Mouse (Mus musculus) ES-E14 (cell line): ENCODE data around the gene Rnf187.

ENCODE experiments used
- MAFK ChIP-seq: IDR thresholded peaks from 2 replicates; pipeline ENCODE4 v1.6.1; 2014; ENCODE audit warnings: mild to moderate bottlenecking, low read depth, low read length, inconsistent platforms; ENCODE audit not compliant: insufficient read depth
- ZNF384 ChIP-seq: IDR thresholded peaks from 2 replicates; pipeline ENCODE4 v1.6.1; 2012; ENCODE audit warnings: low read depth, low read length, inconsistent platforms

GRCm38 (mm10) chr11:58894456-58894855 is 44.3 kb downstream of the Rnf187 start:
- TF ChIP-seq ZNF384 (no peak), MAFK (no peak)
